Mouse (Mus musculus) right cerebral cortex, postnatal 14 days (tissue): ENCODE results near the gene Pick1.
"Not testable (repeated sequence)": the region's sequence is repeated elsewhere in the genome, so short reads cannot be mapped to it uniquely, and the experiment has no call there.

Experiments used
- DNase-seq: peaks from one replicate; pipeline ENCODE4 v3.0.0; 2022

Gene Pick1

DNA sequence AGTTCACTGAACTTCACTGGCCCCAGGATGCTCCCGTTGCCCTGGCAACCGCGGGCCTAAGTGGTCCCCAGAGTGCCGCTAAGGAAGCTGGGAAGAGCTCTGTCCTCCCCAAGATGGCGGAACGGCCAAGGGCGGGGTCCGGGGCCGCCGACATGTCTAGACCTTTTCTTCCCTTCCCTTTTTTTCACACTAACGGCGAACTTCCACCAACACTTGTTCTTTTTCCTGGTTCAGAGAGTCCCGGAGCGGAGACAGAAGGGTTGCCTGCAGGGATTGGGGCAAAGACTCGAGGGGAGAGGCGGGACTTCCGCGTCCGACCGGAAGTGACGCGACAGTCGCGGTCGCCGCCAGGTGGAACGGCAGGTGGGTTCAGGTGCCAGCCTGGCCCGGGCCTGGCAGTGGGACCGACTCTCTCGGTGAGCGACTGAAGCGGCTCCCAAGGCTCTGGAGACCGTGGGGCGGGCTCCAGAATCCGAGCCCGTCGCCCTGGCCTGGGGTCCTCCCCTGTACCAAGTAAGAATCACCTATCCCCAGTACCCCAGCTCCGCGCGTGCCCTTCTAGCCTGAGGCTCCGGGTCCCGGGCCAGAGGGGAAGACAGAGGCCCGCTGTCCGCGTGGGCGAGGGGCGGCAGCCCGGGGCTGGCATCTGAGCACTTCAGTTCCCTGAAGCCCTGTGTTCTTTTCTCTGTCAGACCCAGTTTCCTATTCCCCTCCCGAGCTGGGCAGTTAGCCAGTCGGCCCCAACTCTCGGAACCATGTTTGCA, at the start of gene Pick1, which contains the start of gene Gm49486:
Gene Pick1, plus strand, starts transcription at position 116 of the 764 bp plus-strand sequence.
Gene Gm49486, plus strand, starts transcription at position 334 of the 764 bp plus-strand sequence.
- DNase-seq, result peak; percentile 78

DNA sequence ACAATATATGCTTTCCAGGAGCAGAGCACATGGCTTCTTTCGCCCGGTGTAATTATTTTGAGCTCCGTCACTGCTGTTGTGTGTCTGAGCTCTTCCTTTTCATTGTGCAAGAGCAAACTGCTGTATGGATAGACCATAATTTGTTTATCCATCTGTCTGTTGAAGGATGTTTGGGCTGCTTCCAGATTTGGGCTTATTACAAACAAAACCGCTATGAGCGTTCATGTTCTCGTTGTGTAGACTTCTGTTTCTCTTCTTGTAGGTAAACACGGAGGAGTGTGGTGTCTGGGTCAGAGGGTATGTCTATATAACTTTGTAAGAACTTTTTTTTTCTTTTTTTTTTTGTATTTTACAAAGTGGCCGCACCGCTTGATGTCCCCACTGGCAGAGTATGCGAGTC, 43.8 kb upstream of the Pick1 start:
- DNase-seq, result no peak

DNA sequence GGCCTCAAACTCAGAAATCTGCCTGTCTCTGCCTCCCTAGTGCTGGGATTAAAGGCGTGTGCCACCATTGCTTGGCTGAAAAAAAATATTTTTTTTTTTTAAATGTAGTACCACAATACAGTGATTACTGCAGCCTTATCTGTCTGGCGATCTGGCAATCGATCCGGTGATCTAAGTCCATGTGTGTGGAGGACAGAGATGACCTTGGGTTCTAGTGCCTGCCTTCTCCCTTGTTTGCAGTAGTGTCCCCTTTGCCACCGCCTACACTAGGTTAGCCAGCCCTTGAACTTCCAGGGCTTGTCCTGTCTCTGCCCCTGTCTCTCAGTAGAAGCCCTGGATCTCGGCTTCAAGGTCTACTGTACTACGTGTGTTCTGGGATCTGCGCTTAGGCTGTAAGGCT, 41.2 kb upstream of the Pick1 start:
- DNase-seq, result no peak

DNA sequence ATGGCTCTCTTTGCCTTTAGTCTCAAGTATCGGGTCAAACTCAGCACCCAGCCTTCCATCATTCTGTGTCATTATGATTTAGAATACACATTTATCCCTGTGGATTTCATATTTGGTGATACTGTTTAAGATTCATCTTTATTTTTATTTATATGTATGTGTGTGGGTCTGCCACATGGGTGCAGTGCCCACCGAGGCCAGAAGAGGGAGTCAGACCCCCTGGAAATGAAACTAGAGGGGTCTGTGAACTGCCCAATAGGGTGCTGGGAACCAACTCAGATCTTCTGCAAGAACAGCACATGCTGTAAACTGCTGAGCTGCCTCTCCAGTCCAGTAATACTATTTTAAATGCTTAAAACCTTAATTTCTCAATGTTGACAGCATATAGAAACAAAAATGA, 37.5 kb upstream of the Pick1 start:
- no peak for DNase-seq

DNA sequence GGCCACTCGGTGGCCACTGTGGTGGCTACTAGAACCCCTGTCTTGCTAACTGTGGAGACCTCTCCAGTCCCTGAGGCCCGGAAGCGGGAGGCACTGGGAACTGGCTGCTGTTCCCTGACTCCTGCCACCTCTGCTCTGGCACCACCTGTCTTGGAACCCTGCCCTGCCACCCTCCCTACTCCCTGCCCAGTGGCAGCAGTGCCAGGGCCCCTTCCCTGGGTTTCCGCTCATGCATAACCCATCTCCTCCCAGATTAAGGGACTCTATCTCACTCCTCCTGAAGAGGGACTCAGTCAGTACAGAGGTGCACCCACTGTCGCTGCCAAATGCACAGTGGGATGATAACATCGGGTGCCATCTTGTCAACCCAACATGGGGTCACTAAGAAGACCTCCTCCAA, 36.5 kb upstream of the Pick1 start:
- DNase-seq, result no peak

DNA sequence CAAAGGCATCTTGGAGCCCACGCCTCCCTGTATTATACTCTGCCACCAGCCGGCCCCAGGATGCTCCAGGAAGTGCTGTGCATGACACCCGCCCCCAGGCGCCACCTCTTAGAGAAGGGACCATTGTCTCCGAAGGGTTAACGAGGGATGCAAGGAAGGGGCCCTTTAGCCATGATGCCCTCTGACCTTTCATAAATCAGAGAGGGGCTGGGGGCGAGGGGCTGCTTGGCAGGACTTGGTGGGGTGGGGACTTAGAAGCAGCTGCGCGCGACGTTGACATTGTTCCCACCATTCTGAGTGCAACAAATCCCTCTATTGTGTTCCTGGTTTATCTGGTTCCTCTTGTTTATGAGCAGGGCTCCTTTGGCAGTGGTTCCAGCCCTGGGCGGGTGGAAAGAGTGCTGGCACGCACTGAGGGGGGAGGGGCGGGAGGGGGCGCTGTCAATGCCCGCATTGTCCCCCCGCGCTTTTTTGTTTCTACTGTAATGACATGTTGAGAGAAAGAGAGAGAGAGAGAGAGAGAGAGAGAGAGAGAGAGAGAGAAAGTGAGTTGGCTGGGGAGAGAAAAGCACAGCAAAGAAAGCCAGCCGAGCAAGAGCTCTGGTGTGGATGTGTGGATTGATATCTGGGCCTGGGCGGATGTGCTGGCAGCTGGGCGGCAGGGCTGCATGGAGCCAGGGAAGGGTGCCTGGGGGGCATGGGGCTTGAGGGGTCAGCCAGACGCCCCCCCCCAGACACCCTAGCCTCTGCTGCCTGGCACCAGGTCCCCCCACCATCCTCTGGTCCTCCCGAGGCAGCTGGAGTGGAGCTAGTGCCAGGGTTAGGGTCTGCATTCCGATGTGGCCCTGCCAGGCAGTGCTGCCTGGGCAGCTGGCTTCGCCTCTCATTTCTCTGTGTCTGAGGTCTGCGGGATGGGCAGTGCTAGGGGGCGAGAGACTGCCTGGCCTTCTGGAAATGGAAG, 35.8 kb upstream of the Pick1 start:
- peak; percentile 46 for DNase-seq

DNA sequence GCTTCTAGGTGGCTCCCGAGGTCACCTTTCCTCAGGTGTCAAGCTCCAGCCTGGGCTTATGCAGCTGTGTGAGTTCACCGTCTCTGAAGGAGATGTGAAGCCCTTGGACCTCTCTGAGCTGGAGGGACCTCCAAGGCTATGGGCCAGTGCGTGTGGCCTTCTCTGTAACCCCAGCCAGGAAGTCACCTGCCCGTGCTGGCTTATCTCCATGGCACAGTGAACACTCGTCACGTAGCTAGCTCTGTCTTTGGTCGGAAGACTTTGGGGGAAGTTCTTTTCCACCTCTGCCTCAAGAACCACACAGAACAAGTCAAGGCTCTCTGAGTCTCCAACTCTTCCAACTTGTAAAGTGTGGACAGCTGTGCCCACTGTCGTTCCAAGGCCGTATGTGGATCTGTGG, 34.9 kb upstream of the Pick1 start:
- no peak for DNase-seq

DNA sequence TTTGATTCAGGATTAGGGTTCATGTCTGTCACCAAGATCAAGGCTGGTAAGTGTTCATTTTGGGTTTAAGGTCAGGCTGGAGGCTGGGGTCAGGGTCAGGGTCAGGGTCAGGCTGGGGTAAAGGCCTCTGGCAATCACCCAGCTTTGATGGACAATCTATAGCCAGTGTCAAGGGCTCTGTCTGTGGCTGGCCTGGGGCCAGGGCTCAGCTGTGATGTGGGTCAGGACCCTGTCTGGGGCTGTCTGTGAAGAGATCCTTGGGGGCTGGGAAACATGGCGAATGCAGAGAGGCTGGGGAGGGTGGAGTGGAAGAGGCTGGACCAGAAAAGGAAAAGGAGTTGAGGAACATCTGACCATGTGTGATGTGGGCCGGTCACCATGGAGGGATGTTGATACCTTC, 34.0 kb upstream of the Pick1 start:
- no peak for DNase-seq

DNA sequence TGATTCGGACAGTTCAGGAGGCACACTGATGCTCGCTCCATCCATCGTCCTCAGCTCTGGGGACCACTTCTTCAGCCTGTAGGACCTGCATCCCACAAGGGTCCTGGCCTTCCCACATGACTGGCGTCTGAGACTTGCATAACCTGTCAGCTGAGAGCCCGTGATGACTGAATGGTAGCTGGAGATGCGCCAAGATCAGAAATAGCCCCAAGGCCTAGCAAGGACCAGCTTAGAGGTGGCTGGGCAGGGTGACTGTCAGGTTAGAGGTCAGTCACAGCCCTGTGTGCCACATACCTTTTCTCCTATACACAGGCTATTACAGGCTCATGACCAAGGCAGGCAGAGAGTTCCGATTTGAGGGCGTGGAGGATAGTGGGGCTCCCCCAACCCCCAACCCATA, 33.5 kb upstream of the Pick1 start:
- no peak for DNase-seq

DNA sequence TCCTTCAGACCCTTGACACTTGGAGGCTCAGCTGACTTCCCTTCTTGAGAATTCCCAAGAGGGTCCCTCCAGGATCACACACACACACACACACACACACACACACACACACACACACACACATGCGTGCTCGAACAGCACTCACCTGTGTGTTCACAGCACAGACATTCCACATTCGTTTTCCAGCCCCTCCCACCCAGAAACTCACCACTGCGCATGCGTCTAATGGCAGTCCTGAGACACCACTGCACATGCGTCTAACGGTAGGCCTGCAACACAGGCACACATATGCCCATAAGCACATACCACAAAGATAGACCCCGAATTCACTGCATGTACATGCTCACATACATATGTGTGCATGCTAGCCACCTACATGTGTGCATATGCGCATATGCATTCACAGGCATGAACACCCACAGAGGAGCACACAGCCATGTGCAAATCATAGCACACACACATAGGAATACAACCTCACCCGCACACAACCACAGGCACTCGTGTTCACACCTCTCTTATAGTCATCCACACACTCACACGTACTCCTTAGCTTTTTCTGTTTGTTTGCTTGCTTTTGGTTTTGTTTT, 29.5 kb upstream of the Pick1 start:
- DNase-seq, result no peak

DNA sequence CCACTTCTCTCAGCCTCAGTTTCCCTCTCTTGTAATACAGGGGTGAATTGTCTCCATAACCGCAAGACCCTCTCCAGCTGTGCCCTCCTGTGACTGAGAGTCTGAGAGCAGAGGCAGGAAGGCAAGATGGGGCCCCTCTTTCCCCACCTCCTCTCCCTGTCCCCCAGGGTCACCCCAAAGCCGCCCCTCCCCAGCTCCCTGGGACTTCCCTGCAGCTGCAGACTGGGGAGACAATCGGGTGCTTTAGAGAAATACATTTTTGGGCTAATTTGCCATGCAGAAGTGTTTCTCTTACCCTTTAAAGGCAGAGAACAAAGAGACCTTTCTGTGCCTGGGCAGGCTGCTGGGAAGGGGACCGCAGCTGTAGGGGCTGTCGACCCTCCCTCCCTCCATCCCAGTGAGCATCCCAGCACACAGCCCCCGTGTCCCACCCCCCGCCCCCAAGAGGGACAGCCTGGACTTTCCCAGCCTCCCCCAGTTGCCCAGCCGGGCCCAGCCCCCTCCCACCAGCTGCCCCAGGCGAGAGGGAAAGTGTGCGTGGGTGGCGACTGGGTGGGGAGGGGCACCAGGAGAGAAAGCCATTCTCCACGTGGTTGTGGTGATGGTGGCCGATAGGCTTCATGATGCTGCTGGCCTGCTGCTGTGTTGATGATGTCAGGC, 27.4 kb upstream of the Pick1 start:
- peak; percentile 66 for DNase-seq

DNA sequence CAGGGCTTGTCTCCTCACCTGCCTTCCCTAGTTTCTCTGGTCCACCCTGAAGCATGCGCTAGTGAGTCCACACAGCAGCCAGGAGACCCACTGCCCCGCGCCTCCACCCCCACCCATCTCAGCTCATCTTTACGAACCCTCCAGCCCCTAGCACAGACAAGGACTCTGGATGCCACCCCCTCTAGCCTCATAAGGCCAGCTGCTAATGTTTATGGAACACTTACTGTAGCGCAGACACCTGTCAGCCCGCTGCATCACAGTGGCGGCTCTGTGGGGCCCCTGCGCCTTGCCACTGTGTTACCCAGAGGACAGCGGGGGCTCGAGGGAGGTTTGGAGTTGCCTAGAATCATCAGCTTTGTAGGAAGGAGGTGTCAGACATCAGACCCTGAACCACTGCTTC, 26.4 kb upstream of the Pick1 start:
- DNase-seq, result no peak

DNA sequence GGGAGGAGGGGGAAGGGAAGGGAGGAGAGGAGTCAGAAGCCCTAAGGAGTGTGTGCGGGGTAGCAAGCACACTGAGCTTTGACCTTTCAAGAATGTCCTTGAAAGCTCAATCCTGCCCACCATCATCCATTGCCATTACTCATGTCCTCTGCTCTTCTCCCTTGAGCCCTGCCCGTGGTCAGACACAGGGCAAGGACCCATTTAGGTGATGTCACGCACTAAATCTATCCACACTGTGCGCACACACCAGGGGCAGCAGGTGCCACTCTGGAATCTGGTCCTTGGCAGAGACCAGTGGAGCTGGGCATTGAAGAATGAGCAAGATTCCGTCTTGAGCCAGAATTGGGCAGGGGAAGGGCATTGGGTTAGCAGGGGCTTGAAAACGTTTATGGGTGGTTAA, 20.8 kb upstream of the Pick1 start:
- no peak for DNase-seq

DNA sequence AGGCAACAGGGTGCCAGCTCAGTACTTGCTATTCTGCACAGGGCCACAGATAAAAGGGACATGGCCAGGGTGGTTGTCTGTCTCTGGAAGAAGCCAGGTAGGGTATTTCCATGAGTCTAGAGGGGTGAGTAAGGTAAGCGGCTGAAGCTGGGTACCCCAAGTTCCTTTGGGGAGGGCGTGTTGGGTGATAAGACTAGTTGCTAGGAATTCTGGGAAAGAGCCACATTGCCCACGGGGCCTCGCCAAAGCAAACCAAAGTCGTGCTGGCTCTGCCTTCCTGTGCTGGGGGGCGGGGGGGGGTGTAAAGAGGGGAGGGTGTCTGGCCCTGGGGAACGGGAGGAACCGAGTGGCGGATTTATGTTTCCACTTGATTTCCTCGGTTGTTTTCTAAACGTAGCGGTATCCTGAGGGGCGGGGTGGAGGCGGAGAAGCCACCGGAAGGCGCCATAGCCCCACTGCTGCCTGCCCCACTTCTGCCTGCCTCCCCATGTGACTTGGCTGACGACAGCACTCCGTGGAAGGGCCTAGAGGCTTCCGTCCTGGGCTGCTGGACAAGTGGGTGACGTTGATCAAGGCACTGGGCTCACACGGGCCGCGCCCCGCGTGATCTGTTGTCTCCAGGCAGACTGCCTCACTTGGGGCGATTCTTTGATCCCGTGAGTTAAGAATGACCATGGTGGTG, 20.1 kb upstream of the Pick1 start:
- no peak for DNase-seq

DNA sequence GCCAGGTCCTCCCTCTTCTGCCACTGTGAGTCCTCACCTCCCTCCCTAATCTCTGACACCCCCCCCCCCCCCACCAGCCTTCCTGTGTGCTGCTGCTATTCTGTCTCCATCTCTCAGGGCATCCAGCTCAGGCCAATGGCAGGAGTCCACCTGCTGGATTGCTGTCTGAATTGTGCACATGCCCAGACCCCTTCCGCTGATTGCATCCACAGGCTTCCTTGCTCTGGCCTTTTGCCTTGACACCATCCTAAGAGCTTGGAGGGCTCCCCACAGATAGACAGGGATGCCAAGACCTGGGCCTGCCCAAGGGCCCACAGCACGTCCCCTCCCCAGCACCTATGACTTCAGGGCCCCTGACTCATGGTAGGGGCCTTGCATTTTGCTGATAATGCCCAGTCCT, 18.6 kb upstream of the Pick1 start:
- no peak for DNase-seq

DNA sequence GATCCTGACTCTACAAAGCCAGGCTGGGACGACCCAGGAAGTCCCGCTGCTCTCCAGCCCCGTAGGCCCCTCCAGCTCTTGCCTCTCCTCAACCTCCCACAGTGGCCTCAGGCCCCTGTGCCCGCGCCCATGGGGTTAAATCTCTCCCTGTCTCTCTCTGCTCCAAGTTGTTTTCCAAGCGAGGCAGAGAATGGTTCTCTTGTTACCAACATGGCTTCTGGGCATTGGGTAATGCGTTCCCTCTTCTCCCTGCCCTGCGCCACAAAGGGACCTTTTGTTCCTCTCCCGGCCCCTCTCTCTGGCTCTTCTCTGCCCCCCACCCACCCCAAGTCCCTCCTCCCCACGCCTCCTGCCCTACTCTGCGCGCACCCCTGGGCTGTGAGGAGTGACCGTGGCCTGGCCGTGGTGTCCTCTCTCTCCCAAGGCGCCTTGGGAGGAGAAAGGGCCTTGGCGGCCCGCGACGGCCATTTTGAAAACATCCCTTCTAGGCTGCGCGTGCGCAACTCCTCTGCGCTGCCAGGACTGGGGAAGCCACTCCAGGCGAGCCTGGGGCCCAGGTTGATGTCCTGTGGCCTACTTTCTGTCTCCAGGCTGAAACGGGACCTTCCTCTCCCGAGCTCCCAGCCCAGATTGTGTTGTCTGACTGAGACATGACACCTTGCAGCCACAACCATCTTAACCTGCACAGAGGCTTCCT, 16.1 kb upstream of the Pick1 start:
- DNase-seq, result peak; percentile 15

DNA sequence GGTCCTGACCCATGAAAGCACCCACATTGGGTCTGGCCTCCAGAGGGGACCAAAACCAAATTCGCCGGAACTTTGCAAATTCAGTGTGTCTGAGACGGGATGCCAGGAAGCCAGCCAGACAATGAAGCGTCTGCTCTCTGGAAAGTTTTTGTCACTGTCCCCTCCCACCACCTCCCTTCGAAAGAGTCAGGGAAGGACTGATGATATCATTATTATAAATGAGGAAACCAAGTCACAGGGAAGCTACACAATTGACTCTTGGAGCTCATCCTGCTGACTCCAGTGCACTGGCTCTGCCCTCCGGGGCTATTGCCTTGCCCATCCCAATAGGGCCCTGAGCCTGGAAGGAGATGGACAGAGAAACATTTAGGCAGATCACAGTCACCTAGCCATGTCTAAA, 15.4 kb upstream of the Pick1 start:
- no peak for DNase-seq

DNA sequence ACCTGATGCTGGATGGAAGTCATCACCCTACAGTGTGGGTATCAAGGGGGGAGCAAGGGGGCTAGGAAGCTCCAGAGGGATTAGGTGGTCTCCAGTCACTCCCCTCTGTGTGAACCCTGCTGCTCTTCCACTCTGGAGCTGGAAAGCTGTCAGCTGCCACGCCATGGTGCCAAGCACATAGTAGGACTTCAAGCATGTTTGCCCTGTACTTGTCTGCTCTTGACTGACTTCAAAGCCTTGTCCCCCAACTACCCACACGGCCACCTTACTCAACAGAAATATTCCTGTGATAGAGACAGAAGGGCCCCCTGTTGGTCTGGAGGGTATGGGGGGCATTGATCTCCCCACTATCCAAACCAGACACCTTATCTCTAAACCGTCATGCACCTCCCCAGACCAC, 12.8 kb upstream of the Pick1 start:
- no peak for DNase-seq

DNA sequence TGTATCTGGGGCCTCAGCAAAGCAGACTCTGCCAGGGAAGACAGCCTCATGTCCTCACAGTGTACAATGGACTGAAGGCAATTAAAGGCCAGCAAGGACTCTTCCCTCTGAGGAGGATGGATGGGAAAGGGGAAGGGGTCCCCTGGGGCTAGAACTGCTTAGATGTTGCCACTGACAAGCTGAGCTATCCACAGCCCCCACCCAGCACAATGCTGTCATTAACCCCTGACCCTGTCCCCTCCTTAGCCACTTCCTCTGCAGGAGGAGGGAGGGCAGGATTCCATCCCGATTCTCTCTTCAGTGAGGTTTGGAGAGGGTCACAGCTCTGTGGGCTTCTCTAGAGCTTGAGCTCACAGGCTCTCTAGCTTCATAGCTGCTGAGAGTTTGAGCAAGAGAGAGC, 9.4 kb upstream of the Pick1 start:
- DNase-seq, result no peak

DNA sequence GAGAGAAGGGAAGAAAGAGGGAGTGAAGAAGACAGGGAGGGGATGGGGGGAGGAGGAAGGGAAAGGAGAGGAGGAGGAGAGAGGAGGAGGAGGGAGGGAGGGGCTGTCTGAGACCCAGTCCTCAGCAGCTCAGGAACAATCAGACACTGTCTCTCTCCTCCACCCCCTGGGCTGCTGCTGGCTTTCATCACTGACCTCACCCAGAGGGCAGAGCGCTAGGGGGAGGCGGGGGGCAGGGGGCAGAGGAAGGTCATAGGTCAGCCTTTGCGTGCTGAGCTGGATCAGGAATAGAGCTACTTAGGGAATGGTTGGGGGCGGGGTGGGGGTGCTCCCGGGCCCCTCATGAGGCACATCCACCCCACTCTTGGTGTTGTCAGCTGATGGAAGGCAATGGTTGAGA, 5.3 kb upstream of the Pick1 start:
- DNase-seq, result no peak

DNA sequence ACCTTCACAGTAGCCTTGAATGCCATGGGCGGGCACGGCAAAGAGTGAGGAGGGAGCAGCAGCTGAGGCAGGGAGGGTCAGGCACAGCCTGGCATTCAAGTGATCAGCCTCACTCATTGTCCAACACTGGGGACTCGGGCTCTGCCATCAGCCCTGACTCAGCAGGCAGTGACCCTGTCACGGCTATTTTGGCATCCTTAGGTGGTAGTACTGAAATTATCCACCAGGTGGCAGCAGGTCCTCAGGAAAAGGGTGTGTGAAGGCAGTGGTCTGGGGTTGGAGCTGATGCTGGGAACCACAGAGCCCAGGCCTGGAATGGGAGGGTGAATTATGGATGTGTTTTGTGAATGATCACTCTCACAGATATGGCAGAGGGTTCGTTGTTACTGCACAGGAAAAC, 4.3 kb upstream of the Pick1 start:
- DNase-seq, result peak; percentile 75

DNA sequence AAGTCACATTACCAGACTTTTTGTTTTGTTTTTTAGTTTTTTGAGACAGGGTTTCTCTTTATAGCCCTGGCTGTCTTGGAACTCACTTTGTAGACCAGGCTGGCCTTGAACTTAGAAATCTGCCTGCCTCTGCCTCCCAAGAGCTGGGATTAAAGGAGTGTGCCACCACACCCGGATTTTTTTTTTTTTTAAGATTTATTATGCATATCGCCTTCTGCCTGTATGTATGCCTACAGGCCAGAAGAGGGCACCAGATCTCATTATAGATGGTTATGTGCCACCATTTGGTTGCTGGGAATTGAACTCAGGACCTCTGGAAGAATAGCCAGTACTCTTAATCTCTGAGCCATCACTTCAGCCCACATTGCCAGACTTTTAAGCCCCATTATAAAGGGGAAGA, 3.2 kb upstream of the Pick1 start:
- DNase-seq, result not testable (repeated sequence)
